Mouse (Mus musculus): ENCODE data around the gene Nrp2. TPM values are rescaled to one million over a fixed set of nuclear protein-coding genes. Genes with fewer than 3 reads are reported as not detected.

Gene Nrp2
- polyA plus RNA-seq, 1 experiment from 2014 or later: 10.5 TPM

- Histone ChIP-seq H3K36me3 (replicated peaks) (0 out of 2 replicates have a peak, but pooled peaks cover 6% of the 10 kb centered on the region), H3K9me3 (no peaks in the 10 kb centered on the region), H3K4me3 (no peak overlapping the region), H3K27me3 (ENCODE audit: poor library complexity, severe bottlenecking) (peaks cover 93% of the 10 kb centered on the region), H3K27ac (no peak overlapping the region), H3K4me1 (peaks cover 53% of the 10 kb centered on the region)
- DNase-seq (ENCODE audit: extremely low spot score, low spot score): no peak
- 87% methylated on average over 5 of the region's 5 CpGs for WGBS
Observed at GRCm38 (mm10) chr1:62750408-62751008, 47.4 kb downstream of the Nrp2 start.

GRCm38 (mm10) chr1:62751011-62752006, 48.2 kb downstream of the Nrp2 start:
- H3K9me3 ChIP-seq: no peaks in the 10 kb centered on the region
- DNase-seq (ENCODE audit: extremely low spot score, low spot score): no peak
- H3K4me1 ChIP-seq: peaks cover 53% of the 10 kb centered on the region
- 0 out of 2 replicates have a peak, but pooled peaks cover 6% of the 10 kb centered on the region for H3K36me3 ChIP-seq (replicated peaks)
- WGBS: 64% methylated on average over 15 of the region's 15 CpGs
- H3K4me3 ChIP-seq: no peak overlapping the region
- H3K27ac ChIP-seq: peak overlapping the region; percentile 22; the same call in 1 of the 2 replicates
- peaks cover 86% of the 10 kb centered on the region for H3K27me3 ChIP-seq (ENCODE audit: poor library complexity, severe bottlenecking)

- Histone ChIP-seq H3K9me3 (no peaks in the 10 kb centered on the region), H3K4me3 (no peak overlapping the region), H3K27me3 (ENCODE audit: poor library complexity, severe bottlenecking) (peaks cover 79% of the 10 kb centered on the region), H3K27ac (no peak overlapping the region), H3K36me3 (replicated peaks) (0 out of 2 replicates have a peak, but pooled peaks cover 5% of the 10 kb centered on the region), H3K4me1 (peaks cover 53% of the 10 kb centered on the region)
- WGBS: 89% methylated on average over 8 of the region's 8 CpGs
- no peak for DNase-seq (ENCODE audit: extremely low spot score, low spot score)
Observed at GRCm38 (mm10) chr1:62752055-62752454, 49.0 kb downstream of the Nrp2 start.

- no peaks in the 10 kb centered on the region for H3K9me3 ChIP-seq
- H3K4me1 ChIP-seq: peaks cover 58% of the 10 kb centered on the region
- H3K27me3 ChIP-seq (ENCODE audit: poor library complexity, severe bottlenecking): peaks cover 73% of the 10 kb centered on the region
- H3K36me3 ChIP-seq (replicated peaks): 0 out of 2 replicates have a peak, but pooled peaks cover 3% of the 10 kb centered on the region
- H3K27ac ChIP-seq: no peak overlapping the region
- WGBS: 73% methylated on average over 7 of the region's 7 CpGs
- DNase-seq (ENCODE audit: extremely low spot score, low spot score): no peak
- H3K4me3 ChIP-seq: no peak overlapping the region
Observed at GRCm38 (mm10) chr1:62752661-62753333, 49.7 kb downstream of the Nrp2 start.

GRCm38 (mm10) chr1:62754066-62754835, 51.2 kb downstream of the Nrp2 start:
- H3K36me3 ChIP-seq (replicated peaks): 0 out of 2 replicates have a peak, but pooled peaks cover 3% of the 10 kb centered on the region
- WGBS: 54% methylated on average over 8 of the region's 8 CpGs
- peaks cover 46% of the 10 kb centered on the region for H3K4me1 ChIP-seq
- H3K27ac ChIP-seq: no peak overlapping the region
- no peaks in the 10 kb centered on the region for H3K9me3 ChIP-seq
- H3K27me3 ChIP-seq (ENCODE audit: poor library complexity, severe bottlenecking): peaks cover 61% of the 10 kb centered on the region
- no peak for DNase-seq (ENCODE audit: extremely low spot score, low spot score)
- H3K4me3 ChIP-seq: no peak overlapping the region

- Histone ChIP-seq H3K36me3 (replicated peaks) (0 out of 2 replicates have a peak, but pooled peaks cover 2% of the 10 kb centered on the region), H3K4me1 (peaks cover 14% of the 10 kb centered on the region), H3K9me3 (no peaks in the 10 kb centered on the region), H3K27me3 (ENCODE audit: poor library complexity, severe bottlenecking) (peaks cover 8% of the 10 kb centered on the region), H3K4me3 (no peak overlapping the region), H3K27ac (no peak overlapping the region)
- WGBS: 72% methylated on average over 5 of the region's 5 CpGs
- no peak for DNase-seq (ENCODE audit: extremely low spot score, low spot score)
Observed at GRCm38 (mm10) chr1:62760086-62760485, 57.0 kb downstream of the Nrp2 start.

GRCm38 (mm10) chr1:62760565-62760964, 57.5 kb downstream of the Nrp2 start:
- 86% methylated on average over 17 of the region's 17 CpGs for whole genome bisulfite sequencing

GRCm38 (mm10) chr1:62763779-62764178, 60.7 kb downstream of the Nrp2 start:
- H3K4me1 ChIP-seq: peaks cover 38% of the 10 kb centered on the region
- H3K27ac ChIP-seq: no peak overlapping the region
- H3K4me3 ChIP-seq: no peak overlapping the region
- no peaks in the 10 kb centered on the region for H3K9me3 ChIP-seq
- WGBS: 88% methylated on average over 4 of the region's 4 CpGs
- H3K27me3 ChIP-seq (ENCODE audit: poor library complexity, severe bottlenecking): peaks cover 2% of the 10 kb centered on the region; the same call in 1 of the 2 replicates
- DNase-seq (ENCODE audit: extremely low spot score, low spot score): no peak
- H3K36me3 ChIP-seq (replicated peaks): 0 out of 2 replicates have a peak, but pooled peaks cover 2% of the 10 kb centered on the region

More at GRCm38 (mm10) chr1:62760565-62760964, 57.5 kb downstream of the Nrp2 start:
- Histone ChIP-seq H3K27ac (no peak overlapping the region), H3K4me3 (no peak overlapping the region), H3K36me3 (replicated peaks) (0 out of 2 replicates have a peak, but pooled peaks cover 2% of the 10 kb centered on the region), H3K9me3 (no peaks in the 10 kb centered on the region), H3K4me1 (peaks cover 19% of the 10 kb centered on the region), H3K27me3 (ENCODE audit: poor library complexity, severe bottlenecking) (peaks cover 3% of the 10 kb centered on the region; the same call in 1 of the 2 replicates)
- no peak for DNase-seq (ENCODE audit: extremely low spot score, low spot score)

- Histone ChIP-seq H3K9me3 (no peaks in the 10 kb centered on the region), H3K4me3 (no peak overlapping the region), H3K36me3 (replicated peaks) (0 out of 2 replicates have a peak, but pooled peaks cover 2% of the 10 kb centered on the region), H3K4me1 (peaks cover 35% of the 10 kb centered on the region), H3K27me3 (ENCODE audit: poor library complexity, severe bottlenecking) (no peaks in the 10 kb centered on the region; the same call in 1 of the 2 replicates), H3K27ac (peak overlapping the region; percentile 48; the same call in 1 of the 2 replicates)
- no peak for DNase-seq (ENCODE audit: extremely low spot score, low spot score)
- WGBS: 68% methylated on average over 7 of the region's 7 CpGs
Observed at GRCm38 (mm10) chr1:62765171-62765570, 62.1 kb downstream of the Nrp2 start.

GRCm38 (mm10) chr1:62766766-62767165, 63.7 kb downstream of the Nrp2 start:
- Histone ChIP-seq H3K4me3 (no peak overlapping the region), H3K4me1 (peaks cover 34% of the 10 kb centered on the region), H3K27ac (peak overlapping the region; percentile 40; the same call in 1 of the 2 replicates), H3K36me3 (replicated peaks) (0 out of 2 replicates have a peak, but pooled peaks cover 2% of the 10 kb centered on the region), H3K27me3 (ENCODE audit: poor library complexity, severe bottlenecking) (no peaks in the 10 kb centered on the region; the same call in 1 of the 2 replicates), H3K9me3 (no peaks in the 10 kb centered on the region)
- DNase-seq (ENCODE audit: extremely low spot score, low spot score): no peak
- 53% methylated on average over 4 of the region's 4 CpGs for WGBS

- WGBS: 81% methylated on average over 9 of the region's 9 CpGs
- Histone ChIP-seq H3K4me1 (peaks cover 34% of the 10 kb centered on the region), H3K4me3 (no peak overlapping the region), H3K36me3 (replicated peaks) (0 out of 2 replicates have a peak, but pooled peaks cover 1% of the 10 kb centered on the region), H3K27me3 (ENCODE audit: poor library complexity, severe bottlenecking) (no peaks in the 10 kb centered on the region; the same call in 1 of the 2 replicates), H3K9me3 (no peaks in the 10 kb centered on the region), H3K27ac (no peak overlapping the region)
- DNase-seq (ENCODE audit: extremely low spot score, low spot score): no peak
Observed at GRCm38 (mm10) chr1:62767611-62768010, 64.5 kb downstream of the Nrp2 start.

All from forebrain, embryonic 10.5 days (tissue).